Mouse (Mus musculus): ENCODE results near the gene Klhl36. TPM values are rescaled to one million over a fixed set of nuclear protein-coding genes. Genes with fewer than 3 reads are reported as not detected.

Klhl36 gene
- polyA plus RNA-seq (2015; fragmentation: Nextera tagmentation; extraction: Ambion mirVana) = 16.5 and 17.4 TPM in 2 replicates

DNA sequence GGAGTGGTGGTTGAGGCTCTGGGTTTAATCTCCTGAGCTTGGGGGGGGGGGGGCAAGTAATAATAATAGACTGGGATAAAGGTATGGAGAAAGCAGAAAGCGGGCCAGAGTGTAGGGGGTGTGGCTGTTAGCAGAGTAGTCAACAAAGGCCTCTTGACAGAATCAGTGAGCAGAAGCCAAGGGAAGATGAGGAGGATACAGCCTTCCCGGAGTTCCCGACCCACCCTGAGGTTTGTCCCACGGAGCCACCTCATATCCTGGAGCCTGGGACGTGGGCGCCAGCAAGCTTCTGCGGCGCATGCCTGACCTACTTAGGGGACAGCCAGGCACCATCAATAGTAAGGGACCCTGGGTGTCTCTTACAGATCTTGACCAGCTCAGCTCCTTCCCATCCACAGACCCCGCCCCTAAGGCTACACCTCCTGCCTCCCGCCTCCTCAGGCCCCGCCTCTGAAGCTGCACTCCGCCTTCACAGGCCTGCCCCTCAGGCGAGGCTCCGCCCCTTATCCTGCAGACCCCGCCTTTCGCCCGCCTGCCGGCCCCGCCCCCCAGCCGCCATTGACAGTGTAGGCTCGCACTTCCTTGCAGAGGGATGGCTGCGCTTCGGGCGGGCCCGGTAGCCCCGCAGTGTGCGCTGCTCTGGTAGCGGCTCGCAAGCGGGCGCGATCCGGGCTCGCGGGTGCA, at the start of gene Klhl36:
Gene Klhl36, plus strand, starts transcription at position 561 of the 684 bp plus-strand sequence.
- Histone ChIP-seq H3K4me1 (peaks cover 18% of the 10 kb centered on the region), H3K4me3 (replicated peaks) (peak within 1 kb of the TSS; percentile 76), H3K27me3 (replicated peaks) (no peaks in the 10 kb centered on the region), H3K27ac (replicated peaks) (peak within 1 kb of the TSS; percentile 70), H3K36me3 (peaks cover 4% of the 10 kb centered on the region; the same call in 1 of the 2 replicates), H3K4me2 (peak within 1 kb of the TSS; percentile 70), H3K9ac (replicated peaks) (peak within 1 kb of the TSS; percentile 78), H3K9me3 (replicated peaks) (no peaks in the 10 kb centered on the region)
- under 1% methylated on average over 35 of the region's 35 CpGs for WGBS
- ATAC-seq (ENCODE audit: low FRiP score) = peak; percentile 97

DNA sequence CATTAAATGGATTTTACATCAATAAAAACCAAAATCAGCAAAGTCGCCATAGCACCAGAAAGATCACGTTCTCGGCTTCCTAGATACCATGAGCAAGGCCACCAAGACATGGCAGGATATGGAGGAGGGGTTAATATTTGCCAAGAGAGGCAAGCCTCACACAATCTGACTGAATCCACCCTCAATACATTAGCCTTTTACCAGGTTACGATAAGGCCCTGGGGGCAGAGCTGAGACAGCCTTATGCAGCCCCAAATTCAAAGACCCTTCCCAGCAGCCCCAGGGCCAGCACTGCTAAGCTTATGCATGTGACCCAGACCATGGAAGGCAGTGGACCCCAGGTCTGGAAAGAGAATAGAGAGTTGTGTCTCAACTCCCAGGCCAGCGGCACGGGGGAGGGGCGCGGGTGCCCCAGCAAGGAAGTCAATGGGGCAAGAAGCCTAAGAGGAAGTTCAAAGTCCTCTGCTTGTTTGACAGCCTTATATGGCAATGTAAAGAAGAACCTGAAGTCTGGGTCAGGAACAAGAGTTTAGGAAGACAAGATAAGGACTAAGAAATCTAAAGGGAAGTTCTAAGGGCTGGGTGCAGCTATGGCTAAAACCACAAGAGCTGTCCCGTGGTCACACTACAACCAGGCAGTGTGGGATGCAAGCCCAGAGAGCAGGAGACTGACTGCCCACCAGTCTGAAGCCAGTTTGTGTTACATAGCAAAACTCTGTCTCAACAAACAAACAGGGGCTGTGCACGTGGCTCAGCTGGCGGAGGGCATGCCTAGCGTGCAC, 49.2 kb upstream of the Klhl36 start:
- no peak for ATAC-seq (ENCODE audit: low FRiP score)
- 81% methylated on average over 12 of the region's 12 CpGs for WGBS
- Histone ChIP-seq H3K9ac (replicated peaks) (no peak overlapping the region), H3K36me3 (0 out of 2 replicates have a peak, but pooled peaks cover 16% of the 10 kb centered on the region), H3K4me1 (peaks cover 50% of the 10 kb centered on the region), H3K27ac (replicated peaks) (no peak overlapping the region), H3K27me3 (replicated peaks) (no peaks in the 10 kb centered on the region), H3K4me3 (replicated peaks) (no peak overlapping the region), H3K9me3 (replicated peaks) (no peaks in the 10 kb centered on the region), H3K4me2 (no peak overlapping the region)

DNA sequence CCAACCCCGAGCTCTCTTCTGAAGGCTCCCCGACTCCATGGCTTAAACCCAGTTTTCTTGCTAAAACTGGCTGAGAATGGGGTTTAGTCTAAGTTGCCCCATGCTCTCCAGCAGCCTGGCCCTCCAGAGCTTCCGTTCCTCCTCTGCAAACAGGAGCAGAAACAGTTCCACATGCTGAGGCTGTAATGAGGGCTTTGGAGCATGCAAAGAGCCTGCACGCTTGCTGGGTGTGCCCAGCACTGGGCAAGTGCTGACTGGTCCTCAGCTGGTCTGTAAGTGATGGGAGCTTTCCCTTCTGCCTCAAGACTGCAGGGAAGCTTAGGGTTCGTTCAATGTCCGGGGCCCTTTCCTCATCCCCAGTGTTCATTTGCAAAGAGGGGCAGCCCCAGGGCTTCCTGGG, 45.8 kb upstream of the Klhl36 start:
- H3K36me3 ChIP-seq = peaks cover 28% of the 10 kb centered on the region
- H3K27ac ChIP-seq (replicated peaks) = no peak overlapping the region
- H3K4me2 ChIP-seq = no peak overlapping the region
- peaks cover 33% of the 10 kb centered on the region for H3K4me1 ChIP-seq
- H3K9me3 ChIP-seq (replicated peaks) = no peaks in the 10 kb centered on the region
- ATAC-seq (ENCODE audit: low FRiP score) = no peak
- H3K9ac ChIP-seq (replicated peaks) = no peak overlapping the region
- no peaks in the 10 kb centered on the region for H3K27me3 ChIP-seq (replicated peaks)
- WGBS = 82% methylated on average over 6 of the region's 6 CpGs
- H3K4me3 ChIP-seq (replicated peaks) = no peak overlapping the region

DNA sequence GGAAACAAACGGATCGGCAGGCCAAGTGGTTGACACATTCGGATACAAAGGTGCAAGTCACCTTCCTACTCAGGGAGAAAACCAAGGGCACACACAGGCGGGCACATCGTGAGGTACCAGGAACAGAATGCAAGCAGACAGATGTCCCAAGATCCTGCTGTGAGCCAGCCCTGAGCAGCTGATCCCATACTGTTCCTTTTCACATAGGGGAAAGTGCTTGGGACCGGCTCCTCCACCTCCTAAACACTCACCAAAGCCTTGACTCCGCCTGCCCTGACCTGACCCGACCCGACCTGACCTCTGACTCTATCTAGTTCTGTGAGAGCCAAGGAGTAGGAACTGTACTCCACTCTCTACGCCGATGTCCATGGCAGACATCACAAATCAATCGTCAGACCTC, 44.6 kb upstream of the Klhl36 start:
- H3K27me3 ChIP-seq (replicated peaks) = no peaks in the 10 kb centered on the region
- WGBS = 40% methylated on average over 12 of the region's 12 CpGs
- H3K4me1 ChIP-seq = peaks cover 24% of the 10 kb centered on the region
- peaks cover 39% of the 10 kb centered on the region for H3K36me3 ChIP-seq
- no peak for ATAC-seq (ENCODE audit: low FRiP score)
- H3K9me3 ChIP-seq (replicated peaks) = no peaks in the 10 kb centered on the region
- no peak overlapping the region for H3K9ac ChIP-seq (replicated peaks)
- no peak overlapping the region for H3K4me3 ChIP-seq (replicated peaks)
- H3K4me2 ChIP-seq = no peak overlapping the region
- H3K27ac ChIP-seq (replicated peaks) = no peak overlapping the region

DNA sequence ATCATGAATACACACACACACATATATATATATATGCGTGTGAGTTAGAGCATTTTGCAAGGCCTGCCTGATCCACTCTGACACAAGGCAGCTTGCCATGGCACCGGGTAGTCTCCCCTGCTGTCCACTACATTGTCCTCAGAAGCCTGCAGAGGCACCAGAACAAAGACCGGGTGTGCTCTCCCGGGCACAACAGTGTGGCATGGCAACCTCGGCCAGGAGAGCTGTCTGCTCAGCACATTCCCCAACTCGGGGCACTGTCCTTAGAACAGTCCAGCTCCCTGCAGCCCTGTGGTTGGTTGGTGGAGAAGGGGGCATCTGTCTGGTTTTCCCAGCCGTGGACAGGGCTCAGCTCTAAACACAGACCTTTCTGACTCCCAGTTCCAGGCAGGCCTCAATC, 42.8 kb upstream of the Klhl36 start:
- Histone ChIP-seq H3K27me3 (replicated peaks) (no peaks in the 10 kb centered on the region), H3K4me3 (replicated peaks) (no peak overlapping the region), H3K4me2 (no peak overlapping the region), H3K9ac (replicated peaks) (no peak overlapping the region), H3K9me3 (replicated peaks) (no peaks in the 10 kb centered on the region), H3K27ac (replicated peaks) (no peak overlapping the region), H3K36me3 (peaks cover 42% of the 10 kb centered on the region), H3K4me1 (peaks cover 27% of the 10 kb centered on the region)
- ATAC-seq (ENCODE audit: low FRiP score) = no peak
- WGBS = 57% methylated on average over 7 of the region's 7 CpGs

DNA sequence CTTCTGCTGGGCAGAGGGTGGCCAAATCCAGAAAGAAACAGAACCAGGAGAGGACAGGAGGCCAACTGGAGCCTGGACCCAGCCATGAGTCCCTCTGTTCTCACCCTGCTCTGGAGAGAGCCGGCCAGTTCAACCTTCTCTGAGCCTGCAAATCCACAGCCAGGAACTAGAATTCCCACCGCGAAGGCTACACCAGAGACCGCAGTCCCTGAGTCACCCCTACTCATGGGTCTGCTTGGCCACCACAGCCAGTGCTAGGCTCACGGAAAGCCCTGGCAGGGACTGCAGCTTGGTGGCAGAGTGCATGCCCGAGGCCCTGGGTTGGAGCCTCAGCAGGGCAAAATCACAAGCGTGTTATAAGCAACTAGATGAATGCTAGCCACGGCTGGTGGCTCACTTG, 42.1 kb upstream of the Klhl36 start:
- no peak for ATAC-seq (ENCODE audit: low FRiP score)
- H3K27ac ChIP-seq (replicated peaks) = no peak overlapping the region
- peaks cover 37% of the 10 kb centered on the region for H3K36me3 ChIP-seq
- WGBS = 93% methylated on average over 8 of the region's 8 CpGs
- no peak overlapping the region for H3K4me3 ChIP-seq (replicated peaks)
- H3K4me2 ChIP-seq = no peak overlapping the region
- no peaks in the 10 kb centered on the region for H3K9me3 ChIP-seq (replicated peaks)
- H3K4me1 ChIP-seq = peaks cover 30% of the 10 kb centered on the region
- H3K27me3 ChIP-seq (replicated peaks) = no peaks in the 10 kb centered on the region
- H3K9ac ChIP-seq (replicated peaks) = no peak overlapping the region

DNA sequence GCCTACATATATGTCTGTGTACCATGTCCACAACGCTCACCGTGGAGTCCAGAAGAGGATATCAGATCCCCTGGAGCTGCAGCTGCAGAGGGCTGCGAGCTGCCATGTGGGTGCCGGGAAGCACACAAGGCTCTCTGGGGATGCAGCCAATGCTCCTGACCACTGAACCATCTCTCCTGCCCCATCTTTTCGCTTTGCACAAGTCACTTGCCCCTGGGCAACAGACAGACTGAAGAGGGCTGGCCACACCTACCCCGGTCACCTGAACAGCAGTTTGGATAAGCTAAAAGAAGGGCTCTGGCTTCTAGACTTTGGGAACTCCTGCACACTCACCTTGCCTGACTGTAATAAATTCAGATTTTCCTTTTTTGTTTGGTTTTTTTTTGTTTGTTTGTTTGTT, 40.4 kb upstream of the Klhl36 start:
- Histone ChIP-seq H3K27me3 (replicated peaks) (no peaks in the 10 kb centered on the region), H3K36me3 (peaks cover 36% of the 10 kb centered on the region), H3K9me3 (replicated peaks) (no peaks in the 10 kb centered on the region), H3K9ac (replicated peaks) (no peak overlapping the region), H3K4me2 (no peak overlapping the region), H3K4me3 (replicated peaks) (no peak overlapping the region), H3K27ac (replicated peaks) (no peak overlapping the region), H3K4me1 (peaks cover 35% of the 10 kb centered on the region)
- no peak for ATAC-seq (ENCODE audit: low FRiP score)
- WGBS = 88% methylated on average over 6 of the region's 6 CpGs

DNA sequence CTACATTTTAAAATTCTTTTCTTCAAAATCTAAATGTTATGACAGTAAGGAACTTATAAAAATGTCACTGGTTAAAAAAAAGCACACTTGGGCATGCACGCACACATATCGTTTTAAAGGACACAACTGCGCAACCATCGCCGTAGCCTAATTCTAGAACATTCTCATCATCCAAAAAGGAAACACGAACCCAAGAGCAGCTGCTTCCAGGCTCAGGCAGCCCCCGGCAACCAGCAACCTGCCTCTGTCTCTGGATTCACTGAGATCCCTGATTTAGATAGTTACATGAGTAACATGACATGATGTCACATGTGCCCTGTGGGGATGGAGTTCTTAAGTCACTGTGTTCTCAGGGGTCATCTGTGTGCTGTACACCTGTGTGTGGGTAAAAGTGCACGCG, 38.8 kb upstream of the Klhl36 start:
- Histone ChIP-seq H3K9ac (replicated peaks) (no peak overlapping the region), H3K4me3 (replicated peaks) (no peak overlapping the region), H3K4me1 (peaks cover 36% of the 10 kb centered on the region), H3K36me3 (peaks cover 33% of the 10 kb centered on the region), H3K27me3 (replicated peaks) (no peaks in the 10 kb centered on the region), H3K27ac (replicated peaks) (no peak overlapping the region), H3K9me3 (replicated peaks) (no peaks in the 10 kb centered on the region), H3K4me2 (no peak overlapping the region)
- ATAC-seq (ENCODE audit: low FRiP score) = no peak
- 95% methylated on average over 9 of the region's 9 CpGs for WGBS

DNA sequence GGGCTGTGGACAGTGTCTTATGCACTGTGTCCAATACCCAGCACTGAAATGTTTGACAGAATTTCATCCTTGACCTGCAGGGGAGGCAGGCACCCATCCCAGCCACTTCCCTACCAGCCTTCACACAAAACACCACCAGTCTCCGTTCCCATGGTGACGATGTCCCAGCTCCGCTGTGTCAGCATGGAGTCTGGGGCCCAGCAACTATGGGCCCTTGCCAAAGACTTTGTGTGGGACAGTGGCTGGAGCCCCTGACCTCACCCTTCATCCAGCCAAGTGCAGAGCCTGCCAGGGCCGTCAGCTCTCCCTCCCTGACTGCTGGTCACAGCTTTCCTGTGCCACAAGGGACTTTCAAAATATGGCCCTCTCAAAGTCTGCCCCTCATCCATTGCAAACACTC, 38.0 kb upstream of the Klhl36 start:
- H3K4me1 ChIP-seq = peaks cover 44% of the 10 kb centered on the region
- no peak overlapping the region for H3K9ac ChIP-seq (replicated peaks)
- no peak for ATAC-seq (ENCODE audit: low FRiP score)
- H3K4me2 ChIP-seq = no peak overlapping the region
- no peaks in the 10 kb centered on the region for H3K27me3 ChIP-seq (replicated peaks)
- 0 out of 2 replicates have a peak overlapping the region, but pooled peaks have one; percentile 28 for H3K27ac ChIP-seq (replicated peaks)
- H3K4me3 ChIP-seq (replicated peaks) = no peak overlapping the region
- whole genome bisulfite sequencing = 48% methylated on average over 4 of the region's 4 CpGs
- no peaks in the 10 kb centered on the region for H3K9me3 ChIP-seq (replicated peaks)
- peaks cover 26% of the 10 kb centered on the region for H3K36me3 ChIP-seq

DNA sequence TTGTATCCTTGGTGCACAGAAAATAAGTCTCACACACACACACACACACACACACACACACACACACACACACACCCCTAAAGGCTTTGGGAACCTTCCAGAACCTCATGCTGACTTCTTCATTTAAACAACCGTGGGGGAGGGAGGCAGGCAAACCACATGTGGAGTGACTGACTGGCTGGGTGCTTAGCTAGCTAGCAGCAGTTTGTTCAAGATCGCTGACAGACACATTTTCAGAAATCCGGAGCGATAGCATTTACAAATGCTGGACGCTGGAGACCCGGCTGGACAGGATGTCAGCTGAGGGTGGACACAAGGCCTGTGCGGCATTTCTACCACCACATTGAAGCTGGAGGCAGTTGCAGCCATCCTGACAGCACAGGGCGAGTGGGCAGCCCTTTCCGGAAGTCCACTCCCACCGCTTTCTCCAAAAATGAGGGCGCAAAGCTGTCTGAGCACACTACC, 37.2 kb upstream of the Klhl36 start:
- Histone ChIP-seq H3K36me3 (peaks cover 26% of the 10 kb centered on the region), H3K4me2 (no peak overlapping the region), H3K4me3 (replicated peaks) (no peak overlapping the region), H3K27ac (replicated peaks) (peak overlapping the region; percentile 28; the same call in 1 of the 2 replicates), H3K9me3 (replicated peaks) (no peaks in the 10 kb centered on the region), H3K27me3 (replicated peaks) (no peaks in the 10 kb centered on the region), H3K9ac (replicated peaks) (no peak overlapping the region), H3K4me1 (peaks cover 51% of the 10 kb centered on the region)
- ATAC-seq (ENCODE audit: low FRiP score) = no peak
- 78% methylated on average over 11 of the region's 11 CpGs for WGBS

DNA sequence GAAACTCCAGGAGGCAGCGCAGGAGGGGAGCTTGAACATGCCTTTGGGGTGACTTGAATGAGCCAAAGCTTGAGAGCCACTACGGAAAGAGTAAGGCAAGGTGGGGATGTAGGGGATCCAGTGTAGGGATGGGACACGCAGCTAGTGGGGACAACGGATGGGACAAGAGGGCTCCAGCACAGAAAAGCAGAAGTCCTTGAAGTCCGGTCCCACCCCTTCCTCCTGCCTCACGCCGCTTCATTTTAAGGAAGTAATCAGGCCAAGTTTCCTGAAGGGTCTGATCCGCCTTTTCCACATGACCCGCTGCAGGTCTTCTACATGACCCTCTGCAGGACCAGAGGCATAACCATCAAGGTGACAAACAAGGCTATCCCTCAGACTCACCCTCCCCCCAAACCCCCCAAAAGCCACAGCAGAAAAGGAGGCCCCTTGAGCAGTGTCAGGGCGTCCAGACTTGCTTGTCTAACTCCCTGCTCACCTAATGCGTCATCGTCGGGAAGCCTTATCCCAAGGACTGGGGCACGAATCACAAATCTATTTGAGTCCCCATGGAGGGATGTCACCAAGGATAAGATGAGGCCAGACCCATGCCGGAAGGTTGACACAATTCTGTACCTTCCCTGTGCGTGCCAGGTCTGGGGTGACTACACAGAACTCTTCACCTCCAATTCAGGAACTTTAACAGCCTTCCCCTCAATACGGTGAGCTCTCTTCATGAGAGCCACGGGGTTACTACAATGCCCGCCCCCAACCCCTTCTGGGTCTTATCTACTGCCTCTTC, 35.9 kb upstream of the Klhl36 start:
- no peak for ATAC-seq (ENCODE audit: low FRiP score)
- no peak overlapping the region for H3K4me3 ChIP-seq (replicated peaks)
- H3K4me1 ChIP-seq = peaks cover 64% of the 10 kb centered on the region
- WGBS = 84% methylated on average over 19 of the region's 19 CpGs
- no peaks in the 10 kb centered on the region for H3K27me3 ChIP-seq (replicated peaks)
- H3K9me3 ChIP-seq (replicated peaks) = no peaks in the 10 kb centered on the region
- no peak overlapping the region for H3K9ac ChIP-seq (replicated peaks)
- H3K36me3 ChIP-seq = peaks cover 15% of the 10 kb centered on the region
- H3K27ac ChIP-seq (replicated peaks) = no peak overlapping the region
- no peak overlapping the region for H3K4me2 ChIP-seq
